Mouse (Mus musculus): ENCODE data around the gene Nav2. TPM values are rescaled to one million over a fixed set of nuclear protein-coding genes. Genes with fewer than 3 reads are reported as not detected.

Gene Nav2
- polyA plus RNA-seq, 1 experiment = 51.7 TPM

- no peak overlapping the region for H3K9ac ChIP-seq (ENCODE audit: low read depth, poor library complexity, severe bottlenecking)
- no peak overlapping the region for H3K4me3 ChIP-seq (ENCODE audit: low read depth, low read length)
- H3K36me3 ChIP-seq (ENCODE audit: control insufficient read depth, insufficient read depth, low read length, poor library complexity, severe bottlenecking) = no peaks in the 10 kb centered on the region
- H3K9me3 ChIP-seq (replicated peaks; ENCODE audit: control insufficient read depth, insufficient read depth, low read length, poor library complexity, severe bottlenecking) = no peaks in the 10 kb centered on the region
- no peak overlapping the region for H3K27ac ChIP-seq (ENCODE audit: insufficient read depth, low read length)
- no peak for TF ChIP-seq POLR2A (IDR thresholded peaks at IDR 0.05; ENCODE audit: insufficient read depth, low read length)
- no peak for TF ChIP-seq EP300 (IDR thresholded peaks at IDR 0.05; ENCODE audit: insufficient read depth, low read depth, low read length)
- TF ChIP-seq CTCF (IDR thresholded peaks at IDR 0.05; ENCODE audit: low read depth, low read length) = no peak
- no peaks in the 10 kb centered on the region for H3K27me3 ChIP-seq (ENCODE audit: control insufficient read depth, insufficient read depth, low read length, poor library complexity, severe bottlenecking)
- H3K4me1 ChIP-seq (ENCODE audit: control insufficient read depth, insufficient read depth, low read length) = no peaks in the 10 kb centered on the region
Measured at GRCm38 (mm10) chr7:49423943-49424342, 515.4 kb downstream of the Nav2 start.

DNA sequence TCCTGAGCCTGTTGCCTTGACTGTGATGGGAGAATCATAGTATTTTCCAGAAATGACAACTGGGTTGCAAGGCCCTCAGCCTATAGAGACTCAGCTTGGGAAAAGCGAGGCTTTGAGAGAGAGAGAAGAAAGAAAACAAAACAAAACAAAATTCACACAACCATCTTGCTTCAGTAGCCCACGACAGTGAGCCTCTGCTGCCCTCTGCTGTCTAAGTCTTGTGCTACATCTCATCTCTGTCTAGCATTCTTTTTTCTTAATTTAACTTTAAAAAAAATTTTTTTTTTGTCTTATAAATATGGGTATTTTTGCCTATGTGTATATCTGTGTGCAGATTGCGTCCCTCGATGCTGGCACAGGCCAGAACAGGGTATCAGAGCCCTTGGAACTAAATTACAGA is 517.5 kb downstream of the Nav2 start:
- Histone ChIP-seq H3K27ac (ENCODE audit: insufficient read depth, low read length) (no peak overlapping the region), H3K27me3 (ENCODE audit: control insufficient read depth, insufficient read depth, low read length, poor library complexity, severe bottlenecking) (no peaks in the 10 kb centered on the region), H3K9ac (ENCODE audit: low read depth, poor library complexity, severe bottlenecking) (no peak overlapping the region), H3K4me1 (ENCODE audit: control insufficient read depth, insufficient read depth, low read length) (no peaks in the 10 kb centered on the region), H3K36me3 (ENCODE audit: control insufficient read depth, insufficient read depth, low read length, poor library complexity, severe bottlenecking) (no peaks in the 10 kb centered on the region), H3K4me3 (ENCODE audit: low read depth, low read length) (no peak overlapping the region), H3K9me3 (replicated peaks; ENCODE audit: control insufficient read depth, insufficient read depth, low read length, poor library complexity, severe bottlenecking) (no peaks in the 10 kb centered on the region)
- TF ChIP-seq EP300 (IDR thresholded peaks at IDR 0.05; ENCODE audit: insufficient read depth, low read depth, low read length) (no peak), CTCF (IDR thresholded peaks at IDR 0.05; ENCODE audit: low read depth, low read length) (peak; percentile 30), POLR2A (IDR thresholded peaks at IDR 0.05; ENCODE audit: insufficient read depth, low read length) (no peak)

DNA sequence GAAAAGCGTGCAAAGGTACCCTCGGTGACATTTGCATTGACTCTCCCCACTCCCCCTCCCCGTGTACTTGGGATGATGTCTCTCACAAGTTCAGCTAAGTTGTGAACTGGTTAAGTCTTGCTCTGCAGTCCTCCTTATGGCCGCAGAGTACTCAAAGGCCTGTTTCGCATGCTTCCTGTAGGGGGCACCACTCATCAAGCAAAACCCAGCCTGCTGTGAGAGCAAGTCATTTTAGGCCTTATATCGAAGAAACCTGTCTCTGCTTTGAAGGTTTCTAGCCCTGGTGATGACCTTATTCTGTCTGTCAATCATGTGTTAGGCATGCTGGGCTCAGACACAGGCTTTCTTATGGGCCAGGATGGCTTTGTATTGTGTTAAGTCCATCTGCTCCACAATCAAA is 519.3 kb downstream of the Nav2 start:
- Histone ChIP-seq H3K27me3 (ENCODE audit: control insufficient read depth, insufficient read depth, low read length, poor library complexity, severe bottlenecking) (no peaks in the 10 kb centered on the region), H3K4me3 (ENCODE audit: low read depth, low read length) (no peak overlapping the region), H3K27ac (ENCODE audit: insufficient read depth, low read length) (no peak overlapping the region), H3K4me1 (ENCODE audit: control insufficient read depth, insufficient read depth, low read length) (no peaks in the 10 kb centered on the region), H3K36me3 (ENCODE audit: control insufficient read depth, insufficient read depth, low read length, poor library complexity, severe bottlenecking) (no peaks in the 10 kb centered on the region), H3K9me3 (replicated peaks; ENCODE audit: control insufficient read depth, insufficient read depth, low read length, poor library complexity, severe bottlenecking) (no peaks in the 10 kb centered on the region), H3K9ac (ENCODE audit: low read depth, poor library complexity, severe bottlenecking) (no peak overlapping the region)
- TF ChIP-seq CTCF (IDR thresholded peaks at IDR 0.05; ENCODE audit: low read depth, low read length) (peak; percentile 86), POLR2A (IDR thresholded peaks at IDR 0.05; ENCODE audit: insufficient read depth, low read length) (no peak)

GRCm38 (mm10) chr7:49428947-49429346 is 520.4 kb downstream of the Nav2 start:
- no peaks in the 10 kb centered on the region for H3K4me1 ChIP-seq (ENCODE audit: control insufficient read depth, insufficient read depth, low read length)
- H3K36me3 ChIP-seq (ENCODE audit: control insufficient read depth, insufficient read depth, low read length, poor library complexity, severe bottlenecking) = no peaks in the 10 kb centered on the region
- peak overlapping the region; percentile 5; the same call in 1 of the 2 replicates for H3K4me3 ChIP-seq (ENCODE audit: low read depth, low read length)
- H3K9ac ChIP-seq (ENCODE audit: low read depth, poor library complexity, severe bottlenecking) = no peak overlapping the region
- H3K9me3 ChIP-seq (replicated peaks; ENCODE audit: control insufficient read depth, insufficient read depth, low read length, poor library complexity, severe bottlenecking) = no peaks in the 10 kb centered on the region
- no peak for TF ChIP-seq EP300 (IDR thresholded peaks at IDR 0.05; ENCODE audit: insufficient read depth, low read depth, low read length)
- no peak for TF ChIP-seq POLR2A (IDR thresholded peaks at IDR 0.05; ENCODE audit: insufficient read depth, low read length)
- no peak for TF ChIP-seq CTCF (IDR thresholded peaks at IDR 0.05; ENCODE audit: low read depth, low read length)
- H3K27ac ChIP-seq (ENCODE audit: insufficient read depth, low read length) = no peak overlapping the region
- no peaks in the 10 kb centered on the region for H3K27me3 ChIP-seq (ENCODE audit: control insufficient read depth, insufficient read depth, low read length, poor library complexity, severe bottlenecking)

DNA sequence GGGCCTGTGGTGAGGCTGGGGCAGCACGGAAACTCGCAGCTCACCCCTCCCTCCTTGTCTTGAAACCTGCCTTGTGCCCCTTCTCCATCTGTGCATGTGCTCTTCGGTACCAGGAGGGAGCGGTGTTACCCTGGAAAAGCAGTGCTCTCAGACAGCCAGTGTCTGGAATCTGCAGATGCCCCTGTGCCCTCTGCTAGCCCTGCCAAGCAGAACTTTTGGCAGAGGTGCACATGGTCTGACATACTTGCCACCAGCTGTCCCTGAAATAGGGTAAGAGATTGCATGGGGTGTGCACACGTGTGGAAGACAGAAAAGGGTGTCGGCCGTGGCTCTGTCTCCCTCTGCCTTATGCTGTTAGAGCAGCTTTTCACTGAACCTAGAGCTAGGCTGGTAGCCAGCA is 522.3 kb downstream of the Nav2 start:
- H3K27me3 ChIP-seq (ENCODE audit: control insufficient read depth, insufficient read depth, low read length, poor library complexity, severe bottlenecking) = no peaks in the 10 kb centered on the region
- H3K9me3 ChIP-seq (replicated peaks; ENCODE audit: control insufficient read depth, insufficient read depth, low read length, poor library complexity, severe bottlenecking) = no peaks in the 10 kb centered on the region
- H3K4me1 ChIP-seq (ENCODE audit: control insufficient read depth, insufficient read depth, low read length) = no peaks in the 10 kb centered on the region
- TF ChIP-seq CTCF (IDR thresholded peaks at IDR 0.05; ENCODE audit: low read depth, low read length) = no peak
- TF ChIP-seq POLR2A (IDR thresholded peaks at IDR 0.05; ENCODE audit: insufficient read depth, low read length) = no peak
- no peak for TF ChIP-seq EP300 (IDR thresholded peaks at IDR 0.05; ENCODE audit: insufficient read depth, low read depth, low read length)
- no peak overlapping the region for H3K4me3 ChIP-seq (ENCODE audit: low read depth, low read length)
- H3K9ac ChIP-seq (ENCODE audit: low read depth, poor library complexity, severe bottlenecking) = no peak overlapping the region
- H3K36me3 ChIP-seq (ENCODE audit: control insufficient read depth, insufficient read depth, low read length, poor library complexity, severe bottlenecking) = no peaks in the 10 kb centered on the region
- no peak overlapping the region for H3K27ac ChIP-seq (ENCODE audit: insufficient read depth, low read length)

GRCm38 (mm10) chr7:49433945-49434344 is 525.4 kb downstream of the Nav2 start:
- no peak overlapping the region for H3K4me3 ChIP-seq (ENCODE audit: low read depth, low read length)
- H3K9me3 ChIP-seq (replicated peaks; ENCODE audit: control insufficient read depth, insufficient read depth, low read length, poor library complexity, severe bottlenecking) = no peaks in the 10 kb centered on the region
- no peaks in the 10 kb centered on the region for H3K27me3 ChIP-seq (ENCODE audit: control insufficient read depth, insufficient read depth, low read length, poor library complexity, severe bottlenecking)
- no peak overlapping the region for H3K27ac ChIP-seq (ENCODE audit: insufficient read depth, low read length)
- H3K36me3 ChIP-seq (ENCODE audit: control insufficient read depth, insufficient read depth, low read length, poor library complexity, severe bottlenecking) = no peaks in the 10 kb centered on the region
- H3K9ac ChIP-seq (ENCODE audit: low read depth, poor library complexity, severe bottlenecking) = no peak overlapping the region
- peaks cover 3% of the 10 kb centered on the region for H3K4me1 ChIP-seq (ENCODE audit: control insufficient read depth, insufficient read depth, low read length)
- TF ChIP-seq POLR2A (IDR thresholded peaks at IDR 0.05; ENCODE audit: insufficient read depth, low read length) (no peak), EP300 (IDR thresholded peaks at IDR 0.05; ENCODE audit: insufficient read depth, low read depth, low read length) (no peak), CTCF (IDR thresholded peaks at IDR 0.05; ENCODE audit: low read depth, low read length) (no peak)

All from ES-Bruce4 (cell line).